31 mouse cellular contexts compared by ENCODE assay signal in the genomic region with DNA sequence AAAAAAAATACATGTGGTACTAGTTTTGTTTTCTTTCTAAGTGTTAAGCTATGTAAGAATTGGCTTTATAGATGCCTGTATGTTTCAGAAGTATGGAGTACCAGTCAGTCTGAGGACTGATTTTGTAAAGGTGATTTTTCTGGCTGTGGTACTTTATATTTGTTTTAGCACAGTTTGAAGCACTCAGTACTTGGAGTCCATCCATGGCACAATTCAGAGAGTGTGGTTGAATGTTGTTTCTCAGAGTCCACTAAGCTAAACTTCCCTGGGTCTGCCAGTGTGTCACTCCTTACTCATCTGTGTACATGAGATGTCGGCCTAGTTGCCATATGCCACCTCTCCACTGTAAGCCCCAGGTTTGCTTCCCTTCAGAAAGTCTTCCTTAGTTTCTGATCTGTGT. TPM values are rescaled to one million over a fixed set of nuclear protein-coding genes. Genes with fewer than 3 reads are reported as not detected.
DNase-seq lines count a peak whose midpoint lies in the region; ATAC-seq and TF ChIP-seq lines count a peak whose summit lies in the region.
"Had no signal": no experiment of that assay in that cellular context is flagged by ENCODE, and none has a peak within 500 bp of the region (broad histone marks: within the 10 kb centered on the region; RNA-seq: fewer than 3 reads in every experiment).

No protein-coding gene starts in this region.

- no peaks in the 10 kb centered on the region for H3K27me3 ChIP-seq in lung, postnatal 0 days (replicated peaks; ENCODE audit: insufficient read depth, low read length)
- no peaks in the 10 kb centered on the region for H3K27me3 ChIP-seq in hindbrain, embryonic 13.5 days
- H3K27me3 ChIP-seq: embryonic facial prominence, embryonic 13.5 days; forebrain, embryonic 12.5 days; heart, embryonic 12.5 days; heart, embryonic 15.5 days had no signal

- H3K27ac ChIP-seq in layer of hippocampus, adult 2 months, result peak overlapping the region; percentile 43; the same call in 1 of the 2 replicates
- H3K27ac ChIP-seq in lung, postnatal 0 days (ENCODE audit: low read length), result no peak overlapping the region
- H3K27ac ChIP-seq in hindbrain, embryonic 13.5 days, result no peak overlapping the region
- H3K27ac ChIP-seq: embryonic facial prominence, embryonic 10.5 days; embryonic facial prominence, embryonic 13.5 days; forebrain, embryonic 12.5 days; heart, embryonic 15.5 days; hindbrain, embryonic 10.5 days; hindbrain, embryonic 14.5 days; hindbrain, postnatal 0 days had no signal

- ATAC-seq in lung, postnatal 0 days, result peak; percentile 35
- no peak for ATAC-seq in hindbrain, embryonic 13.5 days (ENCODE audit: low FRiP score)
- ATAC-seq: activated CD4-positive, CD25-positive, alpha-beta regulatory T cell, adult 4 months; CD4-positive, CD25-positive, alpha-beta regulatory T cell, adult 4 months; forebrain, embryonic 16.5 days; hindbrain, postnatal 0 days; inflammation-experienced regulatory T-cells, adult 6 months had no signal

- TF ChIP-seq EP300 in lung, postnatal 0 days (IDR thresholded peaks at IDR 0.05), result no peak

- WGBS in lung, postnatal 0 days, result 70% methylated on average over 1 of the region's 1 CpGs
- 79% methylated on average over 1 of the region's 1 CpGs for WGBS in hindbrain, embryonic 13.5 days

- no peak overlapping the region for H3K9ac ChIP-seq in lung, postnatal 0 days (replicated peaks; ENCODE audit: low read depth)
- no peak overlapping the region for H3K9ac ChIP-seq in hindbrain, embryonic 13.5 days
- H3K9ac ChIP-seq: embryonic facial prominence, embryonic 13.5 days; forebrain, embryonic 12.5 days; heart, embryonic 12.5 days; heart, embryonic 15.5 days; hindbrain, embryonic 14.5 days had no signal

- H3K4me2 ChIP-seq in lung, postnatal 0 days (replicated peaks; ENCODE audit: low read depth, low read length), result no peak overlapping the region
- H3K4me2 ChIP-seq in hindbrain, embryonic 13.5 days, result no peak overlapping the region
- H3K4me2 ChIP-seq: embryonic facial prominence, embryonic 13.5 days; forebrain, embryonic 12.5 days; heart, embryonic 12.5 days; heart, embryonic 15.5 days; hindbrain, embryonic 14.5 days had no signal

- H3K4me1 ChIP-seq in lung, postnatal 0 days (ENCODE audit: insufficient read depth, low read depth, low read length), result 0 out of 2 replicates have a peak, but pooled peaks cover 2% of the 10 kb centered on the region
- 0 out of 2 replicates have a peak, but pooled peaks cover 3% of the 10 kb centered on the region for H3K4me1 ChIP-seq in hindbrain, embryonic 13.5 days (replicated peaks)
- H3K4me1 ChIP-seq: embryonic facial prominence, embryonic 13.5 days; forebrain, embryonic 12.5 days had no signal

- no peaks in the 10 kb centered on the region for H3K36me3 ChIP-seq in lung, postnatal 0 days (ENCODE audit: insufficient read depth, low read length)
- peaks cover 6% of the 10 kb centered on the region; the same call in 1 of the 2 replicates for H3K36me3 ChIP-seq in hindbrain, embryonic 13.5 days

- no peak for DNase-seq in layer of hippocampus, adult 2 months (ENCODE audit: low spot score in 2 of 2)
- no peak for DNase-seq in layer of hippocampus, adult 9-11 months
- DNase-seq in lung, postnatal 0 days (ENCODE audit: low spot score), result peak; percentile 45
- no peak for DNase-seq in lung, postnatal 4 days
- peak; percentile 20 for DNase-seq in 3T3-L1 (ENCODE audit: low read depth, low spot score)
- DNase-seq: adrenal gland, adult 8-10 months; adrenal gland, postnatal 25 days; cerebellum, adult 11-12 months; cerebellum, adult 8-10 months; cerebellum, postnatal 10 days; cerebellum, postnatal 36 days; embryo, embryonic 11 days; gastrocnemius, postnatal 10 days; gastrocnemius, postnatal 36 days; heart, postnatal 10 days; heart, postnatal 36 days had no signal

- no peak overlapping the region for H3K4me3 ChIP-seq in layer of hippocampus, adult 2 months
- no peak overlapping the region for H3K4me3 ChIP-seq in lung, postnatal 0 days (ENCODE audit: low read depth, low read length)
- H3K4me3 ChIP-seq in hindbrain, embryonic 13.5 days, result no peak overlapping the region
- H3K4me3 ChIP-seq: embryonic facial prominence, embryonic 10.5 days; embryonic facial prominence, embryonic 13.5 days; erythroblast, embryonic 14.5 days; forebrain, embryonic 12.5 days; heart, embryonic 12.5 days; heart, embryonic 15.5 days; hindbrain, embryonic 10.5 days had no signal

- no peak for TF ChIP-seq CTCF in layer of hippocampus, adult 2 months (conservative IDR thresholded peaks at IDR 0.05)
- no peak for TF ChIP-seq CTCF in lung, postnatal 0 days (IDR thresholded peaks at IDR 0.05)

- H3K9me3 ChIP-seq in lung, postnatal 0 days (ENCODE audit: low read length), result no peaks in the 10 kb centered on the region
- H3K9me3 ChIP-seq in hindbrain, embryonic 13.5 days, result no peaks in the 10 kb centered on the region
- H3K9me3 ChIP-seq: embryonic facial prominence, embryonic 10.5 days; embryonic facial prominence, embryonic 13.5 days; forebrain, embryonic 12.5 days; heart, embryonic 12.5 days; heart, embryonic 15.5 days; hindbrain, embryonic 10.5 days had no signal

RNA-seq across cellular contexts. Expression of a gene that starts 11.1 kb away (rescaled TPM):
- 10 to 100 TPM; 34.7 to 37.3 TPM for total RNA-seq in layer of hippocampus, adult 2 months (2021)
- polyA plus RNA-seq in lung, postnatal 0 days (2015; fragmentation: Nextera tagmentation; extraction: Ambion mirVana), result 54.1 and 58.3 TPM in 2 replicates
- polyA plus RNA-seq in hindbrain, embryonic 13.5 days (2015; fragmentation: Nextera tagmentation; extraction: Ambion mirVana), result 20.3 and 21.5 TPM in 2 replicates

RNA-seq across cellular contexts. Expression of a gene that starts 23.6 kb away (rescaled TPM):
- 100 to 1,000 TPM; 119 to 128 TPM for total RNA-seq in layer of hippocampus, adult 2 months (2021)
- polyA plus RNA-seq in lung, postnatal 0 days (2015; fragmentation: Nextera tagmentation; extraction: Ambion mirVana), result 4.0 and 5.0 TPM in 2 replicates
- 56.3 and 57.0 TPM in 2 replicates for polyA plus RNA-seq in hindbrain, embryonic 13.5 days (2015; fragmentation: Nextera tagmentation; extraction: Ambion mirVana)
- total RNA-seq: granulocyte monocyte progenitor cell, adult 5-6 weeks had no signal

Comparison
In these comparisons a context has a peak if more than half of its experiments do, and no peak if none do; other contexts are left out.
1. DNase-seq: peak in lung, postnatal 0 days (single experiment) and 3T3-L1 (single experiment); none in layer of hippocampus, adult 2 months (0 of 2), layer of hippocampus, adult 9-11 months (single experiment) and lung, postnatal 4 days (0 of 2).